Mouse (Mus musculus): Measurements from ENCODE around the gene Tmem240. TPM values are rescaled to one million over a fixed set of nuclear protein-coding genes. Genes with fewer than 3 reads are reported as not detected.
"Not testable (repeated sequence)": the region's sequence is repeated elsewhere in the genome, so short reads cannot be mapped to it uniquely, and the experiment has no call there.

The Tmem240 gene
- 0.69 and 0.70 TPM in 2 replicates for polyA plus RNA-seq (2014; fragmentation: Nextera tagmentation; extraction: Ambion mirVana)

- Histone ChIP-seq H3K9me3 (ENCODE audit: control insufficient read depth, low read length) (no peaks in the 10 kb centered on the region), H3K36me3 (ENCODE audit: control insufficient read depth, insufficient read depth, low read length) (peaks cover 6% of the 10 kb centered on the region; the same call in 1 of the 2 replicates), H3K4me1 (replicated peaks; ENCODE audit: control insufficient read depth, insufficient read depth, low read length) (peaks cover 16% of the 10 kb centered on the region), H3K27ac (ENCODE audit: low read depth, low read length) (peak within 1 kb of the TSS; percentile 60; the same call in 1 of the 2 replicates), H3K27me3 (replicated peaks; ENCODE audit: control insufficient read depth, insufficient read depth, low read length) (no peaks in the 10 kb centered on the region), H3K4me3 (ENCODE audit: low read depth, low read length) (peak within 1 kb of the TSS; percentile 76), H3K4me2 (peak within 1 kb of the TSS; percentile 97), H3K9ac (ENCODE audit: low read depth, low read length) (peak within 1 kb of the TSS; percentile 66)
- DNase-seq (ENCODE audit: low spot score) = peak; percentile 85
- WGBS = under 1% methylated on average over 30 of the region's 35 CpGs
- ATAC-seq (replicated peaks; ENCODE audit: low FRiP score) = peak; percentile 88
Observed at GRCm38 (mm10) chr4:155734350-155734941, at the start of gene Tmem240. Gene Tmem240, plus strand, starts transcription at chr4:155734800.

DNA sequence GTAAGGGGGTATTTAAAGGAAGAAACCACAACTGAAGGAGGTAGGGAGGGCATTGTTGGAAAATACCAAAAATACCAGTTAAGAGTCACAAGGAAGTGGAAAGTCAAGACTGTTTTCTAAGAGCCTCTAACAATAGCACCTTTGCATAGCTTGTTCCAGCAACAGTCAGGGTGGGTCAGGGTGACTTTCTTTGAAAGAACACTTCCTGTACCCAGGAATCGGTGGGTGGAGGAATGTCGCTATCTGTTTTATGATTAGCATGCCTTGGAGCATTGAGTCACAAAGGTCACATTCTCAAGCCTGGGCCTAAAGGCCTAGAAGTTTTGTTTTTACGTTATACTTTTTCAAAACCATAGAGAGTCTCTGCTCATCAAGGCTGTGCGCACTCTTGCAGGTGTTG lies 46.8 kb upstream of the Tmem240 start:
- not testable (repeated sequence) for H3K4me2 ChIP-seq; DNase-seq (ENCODE audit: low spot score); H3K4me1 ChIP-seq (replicated peaks; ENCODE audit: control insufficient read depth, insufficient read depth, low read length); H3K36me3 ChIP-seq (ENCODE audit: control insufficient read depth, insufficient read depth, low read length); H3K9me3 ChIP-seq (ENCODE audit: control insufficient read depth, low read length); H3K4me3 ChIP-seq (ENCODE audit: low read depth, low read length); H3K27me3 ChIP-seq (replicated peaks; ENCODE audit: control insufficient read depth, insufficient read depth, low read length); ATAC-seq (replicated peaks; ENCODE audit: low FRiP score); H3K9ac ChIP-seq (ENCODE audit: low read depth, low read length); H3K27ac ChIP-seq (ENCODE audit: low read depth, low read length)
- WGBS = 80% methylated on average over 4 of the region's 4 CpGs

DNA sequence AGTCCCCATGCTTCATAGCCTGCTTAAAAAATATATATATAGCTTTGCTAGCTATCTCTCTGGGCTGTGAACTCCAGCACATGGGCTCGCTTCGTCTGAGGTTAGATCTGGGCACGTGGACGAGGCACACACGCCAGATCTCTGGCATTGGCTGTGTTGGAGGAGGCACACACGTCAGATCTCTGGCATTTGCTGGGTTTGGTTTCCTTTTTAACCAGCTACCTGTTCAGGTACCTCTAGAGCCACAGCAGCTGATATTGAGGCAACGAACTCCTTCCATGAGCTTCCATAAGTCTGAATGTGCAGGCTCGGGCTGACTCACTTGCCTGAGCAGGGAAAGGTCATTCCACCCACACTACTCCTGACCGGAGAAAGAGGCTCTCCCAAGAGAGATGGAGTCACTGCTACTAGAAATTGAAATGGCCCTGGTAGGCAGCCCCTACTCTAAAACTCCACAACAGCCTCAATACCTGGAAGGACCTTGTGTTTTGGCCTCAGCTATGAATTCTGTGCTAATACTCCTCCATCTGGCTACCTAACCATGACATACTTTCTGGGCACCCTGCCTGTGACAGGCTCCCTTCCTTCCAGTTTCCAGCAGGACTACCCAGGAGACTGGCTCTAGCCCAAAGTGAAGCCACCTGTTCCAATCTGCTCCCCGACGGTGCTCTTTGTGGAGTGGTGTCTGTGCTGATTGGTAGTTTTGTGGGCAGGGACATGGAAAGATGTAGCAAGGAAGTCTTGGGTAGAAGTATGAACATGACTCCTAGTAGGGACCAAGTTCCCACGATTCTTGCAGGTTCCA lies 43.8 kb upstream of the Tmem240 start:
- no peak overlapping the region for H3K27ac ChIP-seq (ENCODE audit: low read depth, low read length)
- no peaks in the 10 kb centered on the region; the same call in 1 of the 2 replicates for H3K9me3 ChIP-seq (ENCODE audit: control insufficient read depth, low read length)
- ATAC-seq (replicated peaks; ENCODE audit: low FRiP score) (no peak), DNase-seq (ENCODE audit: low spot score) (no peak)
- 75% methylated on average over 12 of the region's 12 CpGs for WGBS
- H3K4me3 ChIP-seq (ENCODE audit: low read depth, low read length) = no peak overlapping the region
- H3K27me3 ChIP-seq (replicated peaks; ENCODE audit: control insufficient read depth, insufficient read depth, low read length) = peaks cover 33% of the 10 kb centered on the region
- H3K4me2 ChIP-seq = no peak overlapping the region
- H3K4me1 ChIP-seq (replicated peaks; ENCODE audit: control insufficient read depth, insufficient read depth, low read length) = 0 out of 2 replicates have a peak, but pooled peaks cover 2% of the 10 kb centered on the region
- no peak overlapping the region for H3K9ac ChIP-seq (ENCODE audit: low read depth, low read length)
- no peaks in the 10 kb centered on the region for H3K36me3 ChIP-seq (ENCODE audit: control insufficient read depth, insufficient read depth, low read length)

GRCm38 (mm10) chr4:155692421-155692820 lies 42.2 kb upstream of the Tmem240 start:
- ATAC-seq (replicated peaks; ENCODE audit: low FRiP score) = no peak
- H3K27me3 ChIP-seq (replicated peaks; ENCODE audit: control insufficient read depth, insufficient read depth, low read length) = peaks cover 45% of the 10 kb centered on the region
- 93% methylated on average over 3 of the region's 3 CpGs for WGBS

DNA sequence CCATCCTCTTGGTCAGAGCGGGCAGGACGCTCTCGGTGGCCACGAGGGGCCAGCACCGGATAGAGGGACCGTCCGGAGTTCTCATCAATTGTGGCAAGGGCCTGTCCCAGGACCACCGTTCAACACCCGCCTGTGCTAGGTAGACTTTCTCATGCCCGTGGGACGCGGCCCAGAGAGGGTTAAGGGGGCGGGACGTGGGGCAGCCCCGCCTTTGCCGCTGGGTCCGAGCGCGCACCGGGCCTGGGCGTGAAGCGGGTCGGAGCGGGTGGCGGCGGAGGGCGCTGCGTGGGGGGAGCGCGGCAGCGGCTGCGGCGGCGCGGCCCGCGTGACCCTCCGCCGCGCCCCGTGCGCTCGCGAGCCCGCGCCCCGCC lies 40.5 kb upstream of the Tmem240 start, which contains the start of gene Fndc10:
Fndc10 (plus strand) TSS at position 232 of the 371 bp plus-strand sequence.
- H3K4me2 ChIP-seq = peak within 1 kb of the TSS; percentile 93
- WGBS = 1% methylated on average over 45 of the region's 47 CpGs
- peak within 1 kb of the TSS; percentile 60 for H3K4me3 ChIP-seq (ENCODE audit: low read depth, low read length)
- no peaks in the 10 kb centered on the region for H3K9me3 ChIP-seq (ENCODE audit: control insufficient read depth, low read length)
- H3K4me1 ChIP-seq (replicated peaks; ENCODE audit: control insufficient read depth, insufficient read depth, low read length) = 0 out of 2 replicates have a peak, but pooled peaks cover 2% of the 10 kb centered on the region
- no peaks in the 10 kb centered on the region for H3K36me3 ChIP-seq (ENCODE audit: control insufficient read depth, insufficient read depth, low read length)
- peaks cover 45% of the 10 kb centered on the region for H3K27me3 ChIP-seq (replicated peaks; ENCODE audit: control insufficient read depth, insufficient read depth, low read length)
- H3K9ac ChIP-seq (ENCODE audit: low read depth, low read length) = peak within 1 kb of the TSS; percentile 55
- DNase-seq (ENCODE audit: low spot score) (peak; percentile 50), ATAC-seq (replicated peaks; ENCODE audit: low FRiP score) (peak; percentile 44; the same call in 1 of the 2 replicates)
- H3K27ac ChIP-seq (ENCODE audit: low read depth, low read length) = no peak within 1 kb of the TSS

More at GRCm38 (mm10) chr4:155692421-155692820, 42.2 kb upstream of the Tmem240 start:
- Histone ChIP-seq H3K27ac (ENCODE audit: low read depth, low read length) (no peak overlapping the region), H3K9me3 (ENCODE audit: control insufficient read depth, low read length) (no peaks in the 10 kb centered on the region), H3K36me3 (ENCODE audit: control insufficient read depth, insufficient read depth, low read length) (no peaks in the 10 kb centered on the region), H3K4me1 (replicated peaks; ENCODE audit: control insufficient read depth, insufficient read depth, low read length) (0 out of 2 replicates have a peak, but pooled peaks cover 2% of the 10 kb centered on the region), H3K9ac (ENCODE audit: low read depth, low read length) (no peak overlapping the region), H3K4me3 (ENCODE audit: low read depth, low read length) (no peak overlapping the region), H3K4me2 (no peak overlapping the region)
- no peak for DNase-seq (ENCODE audit: low spot score)

GRCm38 (mm10) chr4:155694482-155695401 lies 39.9 kb upstream of the Tmem240 start:
- H3K9me3 ChIP-seq (ENCODE audit: control insufficient read depth, low read length) = no peaks in the 10 kb centered on the region
- ATAC-seq (replicated peaks; ENCODE audit: low FRiP score) (no peak; the same call in 1 of the 2 replicates), DNase-seq (ENCODE audit: low spot score) (peak; percentile 60)
- WGBS = 2% methylated on average over 87 of the region's 92 CpGs
- 0 out of 2 replicates have a peak, but pooled peaks cover 2% of the 10 kb centered on the region for H3K4me1 ChIP-seq (replicated peaks; ENCODE audit: control insufficient read depth, insufficient read depth, low read length)
- peaks cover 45% of the 10 kb centered on the region for H3K27me3 ChIP-seq (replicated peaks; ENCODE audit: control insufficient read depth, insufficient read depth, low read length)
- peak overlapping the region; percentile 93 for H3K4me2 ChIP-seq
- no peak overlapping the region for H3K27ac ChIP-seq (ENCODE audit: low read depth, low read length)
- peak overlapping the region; percentile 55 for H3K9ac ChIP-seq (ENCODE audit: low read depth, low read length)
- H3K36me3 ChIP-seq (ENCODE audit: control insufficient read depth, insufficient read depth, low read length) = no peaks in the 10 kb centered on the region
- H3K4me3 ChIP-seq (ENCODE audit: low read depth, low read length) = peak overlapping the region; percentile 60

DNA sequence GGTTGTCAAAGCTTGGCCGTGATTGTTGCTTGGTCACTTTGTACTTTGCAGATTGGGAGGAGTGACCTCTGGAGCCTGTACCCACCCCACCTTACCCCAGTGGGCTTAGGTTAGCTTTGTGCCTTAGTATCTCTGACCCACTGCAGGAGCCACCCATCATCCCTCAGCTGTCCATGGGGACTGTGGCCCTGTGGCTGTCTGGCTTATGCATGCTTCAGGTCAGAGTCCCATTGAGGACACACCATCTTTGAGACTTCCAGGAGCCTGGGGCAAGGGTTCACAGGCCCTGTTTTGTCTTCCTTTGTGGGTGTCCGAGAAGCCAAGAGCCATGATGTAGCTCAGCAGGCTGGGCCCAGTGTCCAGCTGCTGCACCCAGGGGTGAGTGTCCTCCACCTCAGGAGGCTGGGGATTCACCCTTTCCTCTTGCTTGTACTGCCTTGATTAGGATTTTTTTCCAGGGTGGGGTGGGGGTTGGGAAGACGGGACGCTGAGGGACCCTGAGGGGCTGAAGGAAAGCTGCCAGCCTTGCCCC lies 39.0 kb upstream of the Tmem240 start:
- Histone ChIP-seq H3K27me3 (replicated peaks; ENCODE audit: control insufficient read depth, insufficient read depth, low read length) (peaks cover 45% of the 10 kb centered on the region), H3K4me2 (peak overlapping the region; percentile 93), H3K9me3 (ENCODE audit: control insufficient read depth, low read length) (no peaks in the 10 kb centered on the region), H3K4me3 (ENCODE audit: low read depth, low read length) (no peak overlapping the region), H3K27ac (ENCODE audit: low read depth, low read length) (no peak overlapping the region), H3K4me1 (replicated peaks; ENCODE audit: control insufficient read depth, insufficient read depth, low read length) (0 out of 2 replicates have a peak, but pooled peaks cover 2% of the 10 kb centered on the region), H3K9ac (ENCODE audit: low read depth, low read length) (no peak overlapping the region), H3K36me3 (ENCODE audit: control insufficient read depth, insufficient read depth, low read length) (no peaks in the 10 kb centered on the region)
- WGBS = 81% methylated on average over 4 of the region's 4 CpGs
- DNase-seq (ENCODE audit: low spot score) = no peak
- no peak for ATAC-seq (replicated peaks; ENCODE audit: low FRiP score)

Measured in liver, embryonic 11.5 days (tissue).